Mouse (Mus musculus) intestine, embryonic 16.5 days (tissue): Measurements from ENCODE around the gene Thap4. TPM values are rescaled to one million over a fixed set of nuclear protein-coding genes. Genes with fewer than 3 reads are reported as not detected.

Experiments
- ATAC-seq: fragments of 200-750 bp; cut with Nextera tagmentation; 2 replicates; pipeline ENCODE4 v1.8.0; 2017; ENCODE audit warnings: moderate TSS enrichment, moderate library complexity
- H3K27ac ChIP-seq: fragments of 300-500 bp; sonication (generic); 2 replicates; pipeline ENCODE4 v1.5.1; 2014; ENCODE audit warnings: mild to moderate bottlenecking, low read length
- H3K27me3 ChIP-seq: fragments of 300-500 bp; sonication (generic); replicated peaks from 2 replicates; pipeline ENCODE4 v1.6.1; 2014; ENCODE audit warnings: low read length, control low read depth, mixed read lengths; ENCODE audit not compliant: control insufficient read depth, insufficient read depth
- H3K36me3 ChIP-seq: fragments of 300-500 bp; sonication (generic); 2 replicates; pipeline ENCODE4 v1.6.1; 2014; ENCODE audit warnings: low read length, control low read depth; ENCODE audit not compliant: control insufficient read depth, insufficient read depth
- H3K4me1 ChIP-seq: fragments of 300-500 bp; sonication (generic); 2 replicates; pipeline ENCODE4 v1.6.1; 2014; ENCODE audit warnings: low read length, control low read depth, mixed read lengths; ENCODE audit not compliant: control insufficient read depth, insufficient read depth
- H3K4me2 ChIP-seq: fragments of 300-500 bp; sonication (generic); 2 replicates; pipeline ENCODE4 v1.6.1; 2014; ENCODE audit warnings: low read depth, low read length, control low read depth
- H3K4me3 ChIP-seq: fragments of 300-500 bp; sonication (generic); 2 replicates; pipeline ENCODE4 v1.5.1; 2014; ENCODE audit warnings: mild to moderate bottlenecking, low read length
- H3K9ac ChIP-seq: fragments of 300-500 bp; sonication (generic); 2 replicates; pipeline ENCODE4 v1.6.1; 2014; ENCODE audit warnings: low read depth, low read length
- H3K9me3 ChIP-seq: fragments of 300-500 bp; sonication (generic); 2 replicates; pipeline ENCODE4 v1.6.1; 2016; ENCODE audit warnings: low read length, control low read depth; ENCODE audit not compliant: control insufficient read depth
- WGBS: fragments of 180-500 bp; shearing (Covaris S2); extraction: QIAGEN DNeasy Blood & Tissue Kit; methylation state at CpG from one replicate; pipeline ENCODE4 v1.1.7; 2014; 5-methylcytosine and 5-hydroxymethylcytosine counted together
- polyA plus RNA-seq: library from polyadenylated mRNA; unstranded; fragments of >200 nt; fragmentation: Nextera tagmentation; extraction: Ambion mirVana; gene quantifications from 2 replicates; pipeline ENCODE4 v1.2.1, GENCODE M21; 2015

Thap4 gene
- polyA plus RNA-seq, 1 experiment from 2014 or later: 85.9 TPM

- peak; percentile 67 for ATAC-seq
- 1% methylated on average over 56 of the region's 59 CpGs for WGBS
These were observed 622 bp downstream of the Thap4 start for GRCm38 (mm10) chr1:93753911-93754572.

GRCm38 (mm10) chr1:93751290-93751689 is 3.4 kb downstream of the Thap4 start, which contains the start of gene Atg4b:
Gene Atg4b, plus strand, starts transcription at chr1:93751500.
- Histone ChIP-seq H3K36me3 (peaks cover 10% of the 10 kb centered on the region; the same call in 1 of the 2 replicates), H3K9ac (no peak within 1 kb of the TSS), H3K4me1 (peaks cover 12% of the 10 kb centered on the region), H3K27ac (no peak within 1 kb of the TSS), H3K4me3 (no peak within 1 kb of the TSS), H3K9me3 (no peaks in the 10 kb centered on the region), H3K27me3 (no peaks in the 10 kb centered on the region), H3K4me2 (no peak within 1 kb of the TSS)
- WGBS: 81% methylated on average over 6 of the region's 6 CpGs
- no peak for ATAC-seq

More at GRCm38 (mm10) chr1:93753911-93754572, 622 bp downstream of the Thap4 start:
- Histone ChIP-seq H3K9me3 (no peaks in the 10 kb centered on the region), H3K9ac (peak overlapping the region; percentile 89), H3K4me1 (peaks cover 22% of the 10 kb centered on the region), H3K27me3 (no peaks in the 10 kb centered on the region), H3K4me3 (peak overlapping the region; percentile 95), H3K27ac (peak overlapping the region; percentile 85), H3K36me3 (peaks cover 10% of the 10 kb centered on the region; the same call in 1 of the 2 replicates), H3K4me2 (peak overlapping the region; percentile 78)

- H3K9me3 ChIP-seq: no peaks in the 10 kb centered on the region
- H3K36me3 ChIP-seq: peaks cover 11% of the 10 kb centered on the region; the same call in 1 of the 2 replicates
- H3K27ac ChIP-seq: no peak overlapping the region
- ATAC-seq: peak; percentile 69
- H3K4me1 ChIP-seq: peaks cover 5% of the 10 kb centered on the region; the same call in 1 of the 2 replicates
- H3K4me3 ChIP-seq: no peak overlapping the region
- 88% methylated on average over 1 of the region's 1 CpGs for WGBS
- H3K9ac ChIP-seq: no peak overlapping the region
- H3K27me3 ChIP-seq: no peaks in the 10 kb centered on the region
- no peak overlapping the region for H3K4me2 ChIP-seq
These were observed 6.1 kb downstream of the Thap4 start for GRCm38 (mm10) chr1:93748539-93748938.

- Histone ChIP-seq H3K9me3 (no peaks in the 10 kb centered on the region), H3K9ac (no peak overlapping the region), H3K36me3 (peaks cover 13% of the 10 kb centered on the region; the same call in 1 of the 2 replicates), H3K27me3 (no peaks in the 10 kb centered on the region), H3K4me1 (peaks cover 3% of the 10 kb centered on the region; the same call in 1 of the 2 replicates), H3K27ac (no peak overlapping the region), H3K4me3 (no peak overlapping the region), H3K4me2 (no peak overlapping the region)
- WGBS: 83% methylated on average over 5 of the region's 5 CpGs
- ATAC-seq: no peak
These were observed 8.5 kb downstream of the Thap4 start for GRCm38 (mm10) chr1:93746179-93746578.

- H3K9ac ChIP-seq: no peak overlapping the region
These were observed 11.8 kb downstream of the Thap4 start for GRCm38 (mm10) chr1:93742910-93743309.

GRCm38 (mm10) chr1:93741987-93742386 is 12.7 kb downstream of the Thap4 start:
- ATAC-seq: no peak
- Histone ChIP-seq H3K4me2 (no peak overlapping the region), H3K36me3 (0 out of 2 replicates have a peak, but pooled peaks cover 3% of the 10 kb centered on the region), H3K4me1 (peaks cover 9% of the 10 kb centered on the region), H3K9me3 (no peaks in the 10 kb centered on the region), H3K9ac (no peak overlapping the region), H3K27ac (no peak overlapping the region), H3K27me3 (no peaks in the 10 kb centered on the region), H3K4me3 (no peak overlapping the region)
- 69% methylated on average over 4 of the region's 4 CpGs for WGBS

More at GRCm38 (mm10) chr1:93742910-93743309, 11.8 kb downstream of the Thap4 start:
- Histone ChIP-seq H3K36me3 (0 out of 2 replicates have a peak, but pooled peaks cover 3% of the 10 kb centered on the region), H3K4me3 (no peak overlapping the region), H3K4me1 (peaks cover 5% of the 10 kb centered on the region), H3K4me2 (no peak overlapping the region), H3K9me3 (no peaks in the 10 kb centered on the region), H3K27me3 (no peaks in the 10 kb centered on the region), H3K27ac (no peak overlapping the region)
- no peak for ATAC-seq

GRCm38 (mm10) chr1:93740671-93741070 is 14.0 kb downstream of the Thap4 start:
- H3K27ac ChIP-seq: no peak overlapping the region
- 0 out of 2 replicates have a peak, but pooled peaks cover 3% of the 10 kb centered on the region for H3K36me3 ChIP-seq
- no peak for ATAC-seq
- H3K9me3 ChIP-seq: no peaks in the 10 kb centered on the region
- no peaks in the 10 kb centered on the region for H3K27me3 ChIP-seq
- peaks cover 9% of the 10 kb centered on the region for H3K4me1 ChIP-seq
- no peak overlapping the region for H3K4me3 ChIP-seq
- H3K9ac ChIP-seq: no peak overlapping the region
- no peak overlapping the region for H3K4me2 ChIP-seq
- WGBS: 95% methylated on average over 2 of the region's 2 CpGs

- H3K9ac ChIP-seq: no peak overlapping the region
- H3K27ac ChIP-seq: no peak overlapping the region
- no peak overlapping the region for H3K4me3 ChIP-seq
- WGBS: 90% methylated on average over 5 of the region's 5 CpGs
- no peaks in the 10 kb centered on the region for H3K27me3 ChIP-seq
- H3K4me2 ChIP-seq: no peak overlapping the region
- no peak for ATAC-seq
- H3K9me3 ChIP-seq: no peaks in the 10 kb centered on the region
- H3K4me1 ChIP-seq: peaks cover 9% of the 10 kb centered on the region
- H3K36me3 ChIP-seq: no peaks in the 10 kb centered on the region
These were observed 17.0 kb downstream of the Thap4 start for GRCm38 (mm10) chr1:93737711-93738110.

- 86% methylated on average over 3 of the region's 3 CpGs for WGBS
- no peaks in the 10 kb centered on the region for H3K27me3 ChIP-seq
- no peaks in the 10 kb centered on the region for H3K36me3 ChIP-seq
- H3K9me3 ChIP-seq: no peaks in the 10 kb centered on the region
- no peak overlapping the region for H3K4me2 ChIP-seq
- H3K9ac ChIP-seq: no peak overlapping the region
- no peak for ATAC-seq
- H3K4me1 ChIP-seq: peaks cover 6% of the 10 kb centered on the region; the same call in 1 of the 2 replicates
- no peak overlapping the region for H3K4me3 ChIP-seq
- no peak overlapping the region for H3K27ac ChIP-seq
These were observed 18.8 kb downstream of the Thap4 start for GRCm38 (mm10) chr1:93735859-93736258.
